Comparison of ENCODE assay signal across 20 mouse cellular contexts in genomic region chr14:8146611-8147223, GRCm38 (mm10). TPM values are rescaled to one million over a fixed set of nuclear protein-coding genes. Genes with fewer than 3 reads are reported as not detected.
DNase-seq lines count a peak whose midpoint lies in the region; ATAC-seq lines count a peak whose summit lies in the region.
"Had no signal": no experiment of that assay in that cellular context is flagged by ENCODE, and none has a peak within 500 bp of the region (broad histone marks: within the 10 kb centered on the region; RNA-seq: fewer than 3 reads in every experiment).

No protein-coding gene starts in this region.

- ATAC-seq in intestine, embryonic 14.5 days (replicated peaks; ENCODE audit: low FRiP score, low TSS enrichment, low read depth), result peak; percentile 81
- ATAC-seq in intestine, embryonic 16.5 days, result peak; percentile 94
- ATAC-seq in stomach, embryonic 14.5 days (ENCODE audit: insufficient number of reproducible peaks, insufficient read depth, low FRiP score, low read depth), result 0 out of 2 replicates have a peak, but pooled peaks have one; percentile 69
- ATAC-seq in midbrain, embryonic 16.5 days, result no peak
- no peak for ATAC-seq in midbrain, embryonic 14.5 days (ENCODE audit: low FRiP score, low TSS enrichment)
- ATAC-seq: activated CD4-positive, CD25-positive, alpha-beta regulatory T cell, adult 4 months; Patski had no signal

- H3K27ac ChIP-seq in intestine, embryonic 14.5 days (ENCODE audit: low read depth), result peak overlapping the region; percentile 11; the same call in 1 of the 2 replicates
- peak overlapping the region; percentile 80 for H3K27ac ChIP-seq in intestine, embryonic 16.5 days (ENCODE audit: low read length)
- no peak overlapping the region for H3K27ac ChIP-seq in stomach, embryonic 14.5 days (ENCODE audit: low read length)
- H3K27ac ChIP-seq in midbrain, embryonic 16.5 days (ENCODE audit: low read length), result no peak overlapping the region
- H3K27ac ChIP-seq in midbrain, embryonic 14.5 days (replicated peaks; ENCODE audit: low read depth, low read length), result no peak overlapping the region
- H3K27ac ChIP-seq: embryonic facial prominence, embryonic 12.5 days; forebrain, embryonic 15.5 days; hindbrain, embryonic 15.5 days had no signal

- no peaks in the 10 kb centered on the region for H3K9me3 ChIP-seq in intestine, embryonic 14.5 days (ENCODE audit: control insufficient read depth, low read length)
- H3K9me3 ChIP-seq in intestine, embryonic 16.5 days (ENCODE audit: control insufficient read depth, low read length), result no peaks in the 10 kb centered on the region
- no peaks in the 10 kb centered on the region for H3K9me3 ChIP-seq in stomach, embryonic 14.5 days (ENCODE audit: control insufficient read depth, low read depth, low read length)
- no peaks in the 10 kb centered on the region for H3K9me3 ChIP-seq in midbrain, embryonic 16.5 days (replicated peaks; ENCODE audit: control insufficient read depth, low read length, poor library complexity, severe bottlenecking)
- no peaks in the 10 kb centered on the region for H3K9me3 ChIP-seq in midbrain, embryonic 14.5 days (ENCODE audit: control insufficient read depth, low read length)
- H3K9me3 ChIP-seq: embryonic facial prominence, embryonic 12.5 days; forebrain, embryonic 15.5 days; hindbrain, embryonic 15.5 days had no signal

- H3K4me2 ChIP-seq in intestine, embryonic 14.5 days (ENCODE audit: low read length), result no peak overlapping the region
- no peak overlapping the region for H3K4me2 ChIP-seq in intestine, embryonic 16.5 days (ENCODE audit: low read depth, low read length)
- H3K4me2 ChIP-seq in stomach, embryonic 14.5 days (replicated peaks; ENCODE audit: low read depth, low read length), result no peak overlapping the region
- H3K4me2 ChIP-seq in midbrain, embryonic 16.5 days (ENCODE audit: low read length), result no peak overlapping the region
- no peak overlapping the region for H3K4me2 ChIP-seq in midbrain, embryonic 14.5 days (ENCODE audit: low read length)
- H3K4me2 ChIP-seq: embryonic facial prominence, embryonic 12.5 days; forebrain, embryonic 15.5 days; heart, embryonic 11.5 days; hindbrain, embryonic 15.5 days had no signal

- H3K27me3 ChIP-seq in intestine, embryonic 14.5 days (replicated peaks; ENCODE audit: control insufficient read depth, insufficient read depth, low read length), result no peaks in the 10 kb centered on the region
- H3K27me3 ChIP-seq in intestine, embryonic 16.5 days (replicated peaks; ENCODE audit: control insufficient read depth, insufficient read depth, low read length), result no peaks in the 10 kb centered on the region
- no peaks in the 10 kb centered on the region for H3K27me3 ChIP-seq in stomach, embryonic 14.5 days (ENCODE audit: control insufficient read depth, insufficient read depth, low read length)
- H3K27me3 ChIP-seq in midbrain, embryonic 16.5 days (ENCODE audit: control insufficient read depth, insufficient read depth, low read depth, low read length), result no peaks in the 10 kb centered on the region
- no peaks in the 10 kb centered on the region for H3K27me3 ChIP-seq in midbrain, embryonic 14.5 days (ENCODE audit: control insufficient read depth, insufficient read depth, low read length)
- H3K27me3 ChIP-seq: CH12.LX; embryonic facial prominence, embryonic 12.5 days; forebrain, embryonic 15.5 days; hindbrain, embryonic 15.5 days; Patski had no signal

- 74% methylated on average over 11 of the region's 11 CpGs for WGBS in intestine, embryonic 14.5 days
- 69% methylated on average over 10 of the region's 11 CpGs for WGBS in intestine, embryonic 16.5 days
- WGBS in stomach, embryonic 14.5 days, result 79% methylated on average over 10 of the region's 11 CpGs
- WGBS in midbrain, embryonic 16.5 days, result 88% methylated on average over 10 of the region's 11 CpGs
- WGBS in midbrain, embryonic 14.5 days, result 88% methylated on average over 11 of the region's 11 CpGs

- H3K4me1 ChIP-seq in intestine, embryonic 14.5 days (replicated peaks; ENCODE audit: control insufficient read depth, insufficient read depth, low read length), result no peaks in the 10 kb centered on the region
- peaks cover 6% of the 10 kb centered on the region for H3K4me1 ChIP-seq in intestine, embryonic 16.5 days (ENCODE audit: control insufficient read depth, insufficient read depth, low read length)
- no peaks in the 10 kb centered on the region for H3K4me1 ChIP-seq in stomach, embryonic 14.5 days (ENCODE audit: control insufficient read depth, insufficient read depth, low read length)
- H3K4me1 ChIP-seq in midbrain, embryonic 16.5 days (ENCODE audit: control insufficient read depth, insufficient read depth, low read length), result no peaks in the 10 kb centered on the region
- H3K4me1 ChIP-seq in midbrain, embryonic 14.5 days (ENCODE audit: control insufficient read depth, insufficient read depth, low read length), result no peaks in the 10 kb centered on the region
- H3K4me1 ChIP-seq: embryonic facial prominence, embryonic 12.5 days; forebrain, embryonic 15.5 days; hindbrain, embryonic 15.5 days had no signal

- peaks cover 49% of the 10 kb centered on the region for H3K36me3 ChIP-seq in intestine, embryonic 14.5 days (ENCODE audit: control insufficient read depth, insufficient read depth, low read length)
- H3K36me3 ChIP-seq in intestine, embryonic 16.5 days (ENCODE audit: control insufficient read depth, insufficient read depth, low read length), result peaks cover 14% of the 10 kb centered on the region
- peaks cover 19% of the 10 kb centered on the region for H3K36me3 ChIP-seq in stomach, embryonic 14.5 days (ENCODE audit: control insufficient read depth, insufficient read depth, low read length)
- H3K36me3 ChIP-seq in midbrain, embryonic 16.5 days (ENCODE audit: control insufficient read depth, insufficient read depth, low read length), result peaks cover 44% of the 10 kb centered on the region
- peaks cover 68% of the 10 kb centered on the region for H3K36me3 ChIP-seq in midbrain, embryonic 14.5 days (ENCODE audit: control insufficient read depth, insufficient read depth, low read length)

- H3K4me3 ChIP-seq in intestine, embryonic 14.5 days (ENCODE audit: low read depth, low read length), result no peak overlapping the region
- no peak overlapping the region for H3K4me3 ChIP-seq in intestine, embryonic 16.5 days (ENCODE audit: low read length)
- no peak overlapping the region for H3K4me3 ChIP-seq in stomach, embryonic 14.5 days (ENCODE audit: low read depth, low read length)
- no peak overlapping the region for H3K4me3 ChIP-seq in midbrain, embryonic 16.5 days (ENCODE audit: low read depth, low read length)
- no peak overlapping the region for H3K4me3 ChIP-seq in midbrain, embryonic 14.5 days (replicated peaks; ENCODE audit: low read depth, low read length)
- H3K4me3 ChIP-seq: embryonic facial prominence, embryonic 12.5 days; forebrain, embryonic 15.5 days; hindbrain, embryonic 15.5 days had no signal

- no peak for DNase-seq in intestine, embryonic 14.5 days (ENCODE audit: low spot score)
- DNase-seq in yolk sac, embryonic 10.5 days (ENCODE audit: low spot score), result peak; percentile 78
- DNase-seq in midbrain, embryonic 14.5 days, result no peak
- DNase-seq: adrenal gland, postnatal 36 days; cerebellum, adult 11 months; cerebellum, adult 8-10 months; cerebellum, postnatal 25 days; gastrocnemius, postnatal 36 days; heart, adult 11 months; heart, postnatal 36 days had no signal

- H3K9ac ChIP-seq in intestine, embryonic 14.5 days (ENCODE audit: low read length), result no peak overlapping the region
- 0 out of 2 replicates have a peak overlapping the region, but pooled peaks have one; percentile 4 for H3K9ac ChIP-seq in intestine, embryonic 16.5 days (ENCODE audit: low read depth, low read length)
- H3K9ac ChIP-seq in stomach, embryonic 14.5 days (replicated peaks; ENCODE audit: low read depth, low read length), result no peak overlapping the region
- no peak overlapping the region for H3K9ac ChIP-seq in midbrain, embryonic 16.5 days (ENCODE audit: low read depth, low read length)
- H3K9ac ChIP-seq in midbrain, embryonic 14.5 days (replicated peaks; ENCODE audit: low read length), result no peak overlapping the region
- H3K9ac ChIP-seq: embryonic facial prominence, embryonic 12.5 days; forebrain, embryonic 15.5 days; hindbrain, embryonic 15.5 days had no signal

RNA-seq across cellular contexts. Expression of gene Pdhb, which starts 26.1 kb away (rescaled TPM):
- polyA plus RNA-seq in intestine, embryonic 14.5 days (2014; fragmentation: Nextera tagmentation; extraction: Ambion mirVana), result 184 and 200 TPM in 2 replicates
- polyA plus RNA-seq in intestine, embryonic 16.5 days (2015; fragmentation: Nextera tagmentation; extraction: Ambion mirVana), result 187 and 215 TPM in 2 replicates
- polyA plus RNA-seq in stomach, embryonic 14.5 days (2014; fragmentation: Nextera tagmentation; extraction: Ambion mirVana), result 177 and 185 TPM in 2 replicates
- polyA plus RNA-seq in midbrain, embryonic 16.5 days (2015; fragmentation: Nextera tagmentation; extraction: Ambion mirVana), result 255 and 256 TPM in 2 replicates
- polyA plus RNA-seq in midbrain, embryonic 14.5 days (2014; fragmentation: Nextera tagmentation; extraction: Ambion mirVana), result 242 and 245 TPM in 2 replicates

RNA-seq across cellular contexts. Expression of gene Pxk, which starts 48.7 kb away (rescaled TPM):
- 33.9 and 39.4 TPM in 2 replicates for polyA plus RNA-seq in intestine, embryonic 14.5 days (2014; fragmentation: Nextera tagmentation; extraction: Ambion mirVana)
- 40.4 and 44.3 TPM in 2 replicates for polyA plus RNA-seq in intestine, embryonic 16.5 days (2015; fragmentation: Nextera tagmentation; extraction: Ambion mirVana)
- 42.8 and 47.2 TPM in 2 replicates for polyA plus RNA-seq in stomach, embryonic 14.5 days (2014; fragmentation: Nextera tagmentation; extraction: Ambion mirVana)
- polyA plus RNA-seq in midbrain, embryonic 16.5 days (2015; fragmentation: Nextera tagmentation; extraction: Ambion mirVana), result 68.8 and 73.2 TPM in 2 replicates
- 48.4 and 57.1 TPM in 2 replicates for polyA plus RNA-seq in midbrain, embryonic 14.5 days (2014; fragmentation: Nextera tagmentation; extraction: Ambion mirVana)

Comparison
In these comparisons a context has a peak if more than half of its experiments do, and no peak if none do; other contexts are left out.
1. ATAC-seq: peak in intestine, embryonic 14.5 days (single experiment), intestine, embryonic 16.5 days (single experiment) and stomach, embryonic 14.5 days (single experiment); none in midbrain, embryonic 16.5 days (single experiment) and midbrain, embryonic 14.5 days (single experiment).
2. H3K27ac ChIP-seq: peak in intestine, embryonic 14.5 days (single experiment) and intestine, embryonic 16.5 days (single experiment); none in stomach, embryonic 14.5 days (single experiment), midbrain, embryonic 16.5 days (single experiment) and midbrain, embryonic 14.5 days (single experiment).